ENCODE assay signal across 26 mouse cellular contexts in genomic region chr2:57199046-57199445, GRCm38 (mm10). TPM values are rescaled to one million over a fixed set of nuclear protein-coding genes. Genes with fewer than 3 reads are reported as not detected.
A peak's percentile ranks its signal among the peaks of the same experiment; 100 is the strongest.
DNase-seq lines count a peak whose midpoint lies in the region; ATAC-seq and TF ChIP-seq lines count a peak whose summit lies in the region.
"Had no signal": no experiment of that assay in that cellular context is flagged by ENCODE, and none has a peak within 500 bp of the region (broad histone marks: within the 10 kb centered on the region; RNA-seq: fewer than 3 reads in every experiment).

No protein-coding gene starts in this region.

- no peak overlapping the region for H3K9ac ChIP-seq in intestine, embryonic 14.5 days (ENCODE audit: low read length)
- no peak overlapping the region for H3K9ac ChIP-seq in intestine, embryonic 16.5 days (ENCODE audit: low read depth, low read length)
- no peak overlapping the region for H3K9ac ChIP-seq in MEL (ENCODE audit: control insufficient read depth, low read depth, low read length, poor library complexity, severe bottlenecking)
- H3K9ac ChIP-seq: embryonic facial prominence, embryonic 13.5 days; embryonic facial prominence, embryonic 15.5 days; forebrain, embryonic 12.5 days had no signal

- WGBS in intestine, embryonic 14.5 days, result 88% methylated on average over 3 of the region's 3 CpGs
- 82% methylated on average over 3 of the region's 3 CpGs for WGBS in intestine, embryonic 16.5 days

- no peak overlapping the region for H3K27ac ChIP-seq in intestine, embryonic 14.5 days (ENCODE audit: low read depth)
- H3K27ac ChIP-seq in intestine, embryonic 16.5 days (ENCODE audit: low read length), result no peak overlapping the region
- H3K27ac ChIP-seq in MEL (ENCODE audit: control insufficient read depth, low read depth, low read length), result peak overlapping the region; percentile 49
- H3K27ac ChIP-seq: embryonic facial prominence, embryonic 13.5 days; embryonic facial prominence, embryonic 15.5 days; forebrain, embryonic 10.5 days; forebrain, embryonic 12.5 days had no signal

- no peak overlapping the region for H3K4me3 ChIP-seq in intestine, embryonic 14.5 days (ENCODE audit: low read depth, low read length)
- H3K4me3 ChIP-seq in intestine, embryonic 16.5 days (ENCODE audit: low read length), result no peak overlapping the region
- peak overlapping the region in 1 of 2 experiments; percentile 22; a peak in 1 of 4 replicates for H3K4me3 ChIP-seq in MEL (ENCODE audit: control insufficient read depth in 1 of 2, insufficient read depth in 1 of 2, low read depth in 2 of 2, low read length in 2 of 2)
- H3K4me3 ChIP-seq: embryonic facial prominence, embryonic 13.5 days; embryonic facial prominence, embryonic 15.5 days; erythroblast, embryonic 14.5 days; forebrain, embryonic 10.5 days; forebrain, embryonic 12.5 days had no signal

- TF ChIP-seq RAD21 in MEL (IDR thresholded peaks at IDR 0.05; ENCODE audit: low read depth, low read length), result no peak

- H3K4me1 ChIP-seq in intestine, embryonic 14.5 days (replicated peaks; ENCODE audit: control insufficient read depth, insufficient read depth, low read length), result no peaks in the 10 kb centered on the region
- no peaks in the 10 kb centered on the region for H3K4me1 ChIP-seq in intestine, embryonic 16.5 days (ENCODE audit: control insufficient read depth, insufficient read depth, low read length)
- peaks cover 5 to 15% of the 10 kb centered on the region in 2 experiments for H3K4me1 ChIP-seq in MEL (ENCODE audit: control insufficient read depth in 1 of 2, insufficient read depth in 2 of 2, low read length in 2 of 2)
- H3K4me1 ChIP-seq: embryonic facial prominence, embryonic 13.5 days; embryonic facial prominence, embryonic 15.5 days; forebrain, embryonic 10.5 days; forebrain, embryonic 12.5 days had no signal

- H3K4me2 ChIP-seq in intestine, embryonic 14.5 days (ENCODE audit: low read length), result no peak overlapping the region
- H3K4me2 ChIP-seq in intestine, embryonic 16.5 days (ENCODE audit: low read depth, low read length), result no peak overlapping the region
- H3K4me2 ChIP-seq: embryonic facial prominence, embryonic 13.5 days; embryonic facial prominence, embryonic 15.5 days; forebrain, embryonic 12.5 days had no signal

- TF ChIP-seq POLR2A in MEL (IDR thresholded peaks at IDR 0.05; ENCODE audit: control insufficient read depth in 1 of 2, insufficient read depth in 1 of 2, low read depth in 1 of 2, low read length in 2 of 2, poor library complexity in 1 of 2), result no peak

- DNase-seq in intestine, embryonic 14.5 days (ENCODE audit: low spot score), result peak; percentile 4
- peak; percentile 61 for DNase-seq in MEL (ENCODE audit: low read depth, low spot score)
- no peak for DNase-seq in lung, postnatal 4 days
- DNase-seq: adrenal gland, adult 8-10 months; adrenal gland, postnatal 14 days; adrenal gland, postnatal 36 days; cerebellum, adult 11-12 months; cerebellum, adult 2 months; cerebellum, adult 9-10 months; cerebellum, postnatal 10 days; cerebellum, postnatal 25 days; embryo, embryonic 11 days had no signal

- no peak for TF ChIP-seq CTCF in MEL (IDR thresholded peaks at IDR 0.05 in 2 of 3, conservative IDR thresholded peaks at IDR 0.05 in 1 of 3; ENCODE audit: control insufficient read depth in 1 of 3, insufficient read depth in 1 of 3, low read depth in 2 of 3, low read length in 3 of 3, poor library complexity in 1 of 3, severe bottlenecking in 1 of 3)

- H3K79me2 ChIP-seq in MEL (ENCODE audit: control insufficient read depth, insufficient read depth, low read length, poor library complexity), result no peaks in the 10 kb centered on the region

- H3K36me3 ChIP-seq in intestine, embryonic 14.5 days (ENCODE audit: control insufficient read depth, insufficient read depth, low read length), result no peaks in the 10 kb centered on the region
- H3K36me3 ChIP-seq in intestine, embryonic 16.5 days (ENCODE audit: control insufficient read depth, insufficient read depth, low read length), result no peaks in the 10 kb centered on the region
- H3K36me3 ChIP-seq in MEL (ENCODE audit: control insufficient read depth in 1 of 2, insufficient read depth in 2 of 2, low read length in 2 of 2), result peaks cover 0 to 21% of the 10 kb centered on the region in 2 experiments; a peak in 2 of 4 replicates
- H3K36me3 ChIP-seq: embryonic facial prominence, embryonic 13.5 days; embryonic facial prominence, embryonic 15.5 days; forebrain, embryonic 10.5 days; forebrain, embryonic 12.5 days had no signal

- ATAC-seq in intestine, embryonic 14.5 days (replicated peaks; ENCODE audit: low FRiP score, low TSS enrichment, low read depth), result no peak
- ATAC-seq in intestine, embryonic 16.5 days, result no peak
- ATAC-seq in megakaryocyte progenitor cell, adult 5-6 weeks (replicated peaks; ENCODE audit: poor library complexity), result peak; percentile 83
- no peak for ATAC-seq in monocyte, adult 5-6 weeks (replicated peaks; ENCODE audit: insufficient number of reproducible peaks, low FRiP score, low TSS enrichment, poor library complexity, severe bottlenecking)
- ATAC-seq in CD4-positive, CD25-positive, alpha-beta regulatory T cell, adult 4 months, result no peak
- ATAC-seq: activated CD4-positive, CD25-positive, alpha-beta regulatory T cell, adult 4 months; forebrain, embryonic 14.5 days; forebrain, embryonic 16.5 days; Patski had no signal

- H3K9me3 ChIP-seq in intestine, embryonic 14.5 days (ENCODE audit: control insufficient read depth, low read length), result no peaks in the 10 kb centered on the region
- H3K9me3 ChIP-seq in intestine, embryonic 16.5 days (ENCODE audit: control insufficient read depth, low read length), result no peaks in the 10 kb centered on the region
- H3K9me3 ChIP-seq in MEL (replicated peaks; ENCODE audit: insufficient read depth, low read length), result no peaks in the 10 kb centered on the region
- H3K9me3 ChIP-seq: embryonic facial prominence, embryonic 13.5 days; embryonic facial prominence, embryonic 15.5 days; forebrain, embryonic 10.5 days; forebrain, embryonic 12.5 days had no signal

- TF ChIP-seq EP300 in MEL (IDR thresholded peaks at IDR 0.05; ENCODE audit: low read depth in 1 of 2, low read length in 2 of 2), result peak; percentile 78 to 86

- H3K27me3 ChIP-seq in intestine, embryonic 14.5 days (replicated peaks; ENCODE audit: control insufficient read depth, insufficient read depth, low read length), result no peaks in the 10 kb centered on the region
- H3K27me3 ChIP-seq in intestine, embryonic 16.5 days (replicated peaks; ENCODE audit: control insufficient read depth, insufficient read depth, low read length), result no peaks in the 10 kb centered on the region
- H3K27me3 ChIP-seq in MEL (ENCODE audit: control insufficient read depth in 1 of 2, insufficient read depth in 2 of 2, low read length in 2 of 2), result no peaks in the 10 kb centered on the region
- H3K27me3 ChIP-seq: CH12.LX; embryonic facial prominence, embryonic 13.5 days; embryonic facial prominence, embryonic 15.5 days; forebrain, embryonic 12.5 days had no signal

TF ChIP-seq in MEL, 35 proteins besides CTCF, POLR2A, EP300 and RAD21:
- TF ChIP-seq TCF12 (IDR thresholded peaks at IDR 0.05; ENCODE audit: low read depth, low read length) (peak; percentile 94), MYB (IDR thresholded peaks at IDR 0.05; ENCODE audit: low read depth, low read length) (no peak), E2F4 (IDR thresholded peaks at IDR 0.05; ENCODE audit: borderline replicate concordance, low read depth, low read length) (no peak), MYC (IDR thresholded peaks at IDR 0.05; ENCODE audit: low read depth, low read length) (no peak), HCFC1 (IDR thresholded peaks at IDR 0.05; ENCODE audit: low read depth, low read length) (no peak), JUND (IDR thresholded peaks at IDR 0.05; ENCODE audit: low read depth, low read length) (no peak), NRF1 (IDR thresholded peaks at IDR 0.05; ENCODE audit: insufficient read depth, low read depth, low read length, poor library complexity, severe bottlenecking) (no peak), ETS1 (IDR thresholded peaks at IDR 0.05; ENCODE audit: low read depth, low read length) (peak; percentile 48), POLR2AphosphoS5 (IDR thresholded peaks at IDR 0.05; ENCODE audit: borderline replicate concordance, low read depth, low read length) (no peak), SIN3A (IDR thresholded peaks at IDR 0.05; ENCODE audit: low read length) (no peak), GATA1 (IDR thresholded peaks at IDR 0.05; ENCODE audit: low read depth, low read length) (peak; percentile 93), ZKSCAN1 (IDR thresholded peaks at IDR 0.05; ENCODE audit: low read depth, low read length) (no peak), TAL1 (IDR thresholded peaks at IDR 0.05; ENCODE audit: low read length) (peak; percentile 52; the same call in 1 of the 2 replicates), ZC3H11A (IDR thresholded peaks at IDR 0.05; ENCODE audit: low read depth, low read length) (no peak), MAX (IDR thresholded peaks at IDR 0.05; ENCODE audit: low read length) (no peak)

RNA-seq across cellular contexts. Expression of gene Gpd2, which starts 38.4 kb away (rescaled TPM):
- polyA plus RNA-seq in intestine, embryonic 14.5 days (2014; fragmentation: Nextera tagmentation; extraction: Ambion mirVana), result 21.8 and 24.7 TPM in 2 replicates
- 23.0 and 27.0 TPM in 2 replicates for polyA plus RNA-seq in intestine, embryonic 16.5 days (2015; fragmentation: Nextera tagmentation; extraction: Ambion mirVana)
- total RNA-seq in MEL (2012; rRNA removed), result 16.9 and 20.3 TPM in 2 replicates
- 10 to 100 TPM; 24.6 to 72.8 TPM for polyA plus RNA-seq in MEL (2012; ENCODE audit: insufficient read depth in 1 of 2, insufficient read length in 2 of 2, low read depth in 1 of 2, low replicate concordance in 2 of 2, missing spikeins in 1 of 2)
- 22.5 and 23.5 TPM in 2 replicates for total RNA-seq in megakaryocyte progenitor cell, adult 5-6 weeks (2015)
- 27.9 and 32.5 TPM in 2 replicates for total RNA-seq in megakaryocyte progenitor cell, adult 5-6 weeks (2017)
- 37.2 to 56.8 TPM (median 40.1 TPM) in 3 replicates for total RNA-seq in monocyte, adult 5-6 weeks (2017)
- 10 to 100 TPM; 17.5 TPM for polyA plus RNA-seq in CD4-positive, CD25-positive, alpha-beta regulatory T cell, adult 4 months (2017; shearing (Covaris generic))

Comparison
In these comparisons a context has a peak if more than half of its experiments do, and no peak if none do; other contexts are left out.
1. DNase-seq: peak in intestine, embryonic 14.5 days (single experiment) and MEL (single experiment); none in lung, postnatal 4 days (0 of 2).